Mouse (Mus musculus) embryonic facial prominence, embryonic 11.5 days (tissue): ENCODE results near the gene Gm6020. TPM values are rescaled to one million over a fixed set of nuclear protein-coding genes. Genes with fewer than 3 reads are reported as not detected.
"Not testable (repeated sequence)": the region's sequence is repeated elsewhere in the genome, so short reads cannot be mapped to it uniquely, and the experiment has no call there.

ENCODE experiments used
- ATAC-seq: fragments of 200-750 bp; cut with Nextera tagmentation; replicated peaks from 2 replicates; pipeline ENCODE4 v1.8.0; 2017; ENCODE audit warnings: low read depth; ENCODE audit not compliant: insufficient number of reproducible peaks, low FRiP score, low TSS enrichment
- DNase-seq: peaks from one replicate; pipeline ENCODE4 v3.0.0-alpha.2; 2015; ENCODE audit warnings: low spot score
- H3K27ac ChIP-seq: fragments of 300-500 bp; sonication (generic); replicated peaks from 2 replicates; pipeline ENCODE4 v1.5.1; 2014; ENCODE audit warnings: mild to moderate bottlenecking, low read depth, low read length, control low read depth
- H3K27me3 ChIP-seq: fragments of 300-500 bp; sonication (generic); 2 replicates; pipeline ENCODE4 v1.6.1; 2014; ENCODE audit warnings: mild to moderate bottlenecking, low read length, moderate library complexity, mixed read lengths; ENCODE audit not compliant: control insufficient read depth, insufficient read depth
- H3K36me3 ChIP-seq: fragments of 300-500 bp; sonication (generic); replicated peaks from 2 replicates; pipeline ENCODE4 v1.6.1; 2014; ENCODE audit warnings: low read depth, mild to moderate bottlenecking, low read length, moderate library complexity, mixed read lengths; ENCODE audit not compliant: control insufficient read depth, insufficient read depth
- H3K4me1 ChIP-seq: fragments of 300-500 bp; sonication (generic); 2 replicates; pipeline ENCODE4 v1.6.1; 2014; ENCODE audit warnings: low read length, mixed read lengths; ENCODE audit not compliant: control insufficient read depth, insufficient read depth
- H3K4me2 ChIP-seq: fragments of 300-500 bp; sonication (generic); 2 replicates; pipeline ENCODE4 v1.6.1; 2014; ENCODE audit warnings: low read depth, mild to moderate bottlenecking, control low read depth, low read length, moderate library complexity
- H3K4me3 ChIP-seq: fragments of 300-500 bp; sonication (generic); 2 replicates; pipeline ENCODE4 v1.5.1; 2014; ENCODE audit warnings: low read depth, low read length, control low read depth
- H3K9ac ChIP-seq: fragments of 300-500 bp; sonication (generic); replicated peaks from 2 replicates; pipeline ENCODE4 v1.6.1; 2014; ENCODE audit warnings: mild to moderate bottlenecking, control low read depth, low read length
- H3K9me3 ChIP-seq: fragments of 300-500 bp; sonication (generic); replicated peaks from 2 replicates; pipeline ENCODE4 v1.6.1; 2016; ENCODE audit warnings: mild to moderate bottlenecking, low read length, inconsistent platforms, mixed read lengths; ENCODE audit not compliant: control insufficient read depth
- WGBS: fragments of 180-500 bp; shearing (Covaris S2); extraction: QIAGEN DNeasy Blood & Tissue Kit; methylation state at CpG from one replicate; pipeline ENCODE4 v1.1.7; 2014; 5-methylcytosine and 5-hydroxymethylcytosine counted together
- polyA plus RNA-seq: library from polyadenylated mRNA; unstranded; fragments of >200 nt; fragmentation: Nextera tagmentation; extraction: Ambion mirVana; gene quantifications from 2 replicates; pipeline ENCODE4 v1.2.1, GENCODE M21; 2014

The Gm6020 gene
- polyA plus RNA-seq: not detected in 2 replicates

- not testable (repeated sequence) for DNase-seq, H3K9ac ChIP-seq, H3K27ac ChIP-seq, H3K4me2 ChIP-seq, H3K36me3 ChIP-seq, H3K27me3 ChIP-seq, H3K4me1 ChIP-seq, H3K9me3 ChIP-seq, H3K4me3 ChIP-seq, ATAC-seq
- WGBS: 77% methylated on average over 2 of the region's 2 CpGs
These were observed at the start of gene Gm6020 for GRCm38 (mm10) chr19:61183590-61183989. Gene Gm6020, plus strand, starts transcription at chr19:61183890.

DNA sequence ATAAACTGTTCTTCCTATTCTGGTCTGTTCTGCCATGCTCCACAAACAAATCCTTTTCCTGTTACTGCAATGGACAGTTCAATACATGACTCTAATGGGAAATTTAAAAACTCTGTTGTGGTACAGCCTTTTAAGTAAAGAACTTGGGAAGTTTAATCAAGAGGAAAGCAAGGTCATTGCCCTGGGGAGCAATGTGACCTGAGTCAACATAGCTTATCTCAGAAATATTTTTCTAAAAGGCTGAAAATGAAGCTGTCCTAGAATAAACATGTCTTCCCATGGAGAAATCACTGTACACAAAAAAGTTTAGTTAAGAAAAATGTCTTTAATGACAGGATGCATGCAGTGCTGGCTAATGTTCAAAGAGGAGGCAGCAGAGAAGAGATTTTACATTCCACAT lies 45.0 kb upstream of the Gm6020 start:
- DNase-seq (no peak), ATAC-seq (no peak)
- Histone ChIP-seq H3K9me3 (no peaks in the 10 kb centered on the region), H3K27ac (no peak overlapping the region), H3K4me3 (no peak overlapping the region), H3K27me3 (no peaks in the 10 kb centered on the region), H3K9ac (no peak overlapping the region), H3K4me2 (no peak overlapping the region), H3K36me3 (no peaks in the 10 kb centered on the region), H3K4me1 (no peaks in the 10 kb centered on the region)

DNA sequence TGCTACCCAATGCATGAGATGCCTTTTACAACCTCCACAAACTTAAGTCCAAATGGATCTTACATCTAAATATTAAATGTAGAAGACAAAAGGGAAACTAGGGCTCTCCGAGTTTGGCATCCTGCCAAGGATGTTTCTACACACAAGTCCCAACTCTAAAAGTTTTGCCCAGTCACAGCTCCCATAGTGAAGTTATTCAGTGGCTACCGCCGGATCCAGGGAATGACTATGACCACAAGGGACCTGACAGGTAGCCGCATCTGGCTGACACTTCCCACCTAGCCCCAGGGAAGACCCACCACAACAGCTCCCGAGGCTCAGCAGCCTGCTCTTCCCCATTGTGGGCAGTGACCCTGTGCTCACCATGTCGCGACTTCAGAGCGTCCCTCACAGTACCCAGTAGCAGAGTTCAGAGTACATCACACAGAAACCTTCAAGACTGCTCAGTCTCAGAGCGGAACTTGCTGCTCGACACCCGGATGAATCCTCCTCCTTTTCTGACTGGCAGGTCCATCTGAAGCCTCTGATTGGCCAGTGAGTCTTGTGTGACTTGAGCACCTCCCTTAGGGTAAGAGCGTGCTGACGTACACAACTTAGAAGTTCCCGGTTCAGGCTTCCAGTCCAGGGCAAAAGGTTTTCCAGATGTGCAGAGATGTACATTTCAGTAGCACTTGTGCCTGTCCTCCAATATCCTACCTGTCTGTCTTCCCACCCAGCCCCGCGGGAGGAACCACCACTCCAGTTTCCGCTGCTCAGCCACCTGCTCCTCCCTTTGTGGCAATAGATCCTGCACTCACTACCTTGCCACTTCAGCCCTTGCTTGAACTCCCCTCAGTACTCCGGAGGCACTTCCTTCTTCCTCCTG lies 43.1 kb upstream of the Gm6020 start, which contains the start of gene Zfp950:
Zfp950 (minus strand) TSS at position 499 of the 865 bp plus-strand sequence.
- Histone ChIP-seq H3K36me3 (no peaks in the 10 kb centered on the region), H3K27me3 (no peaks in the 10 kb centered on the region), H3K4me3 (peak within 1 kb of the TSS; percentile 71), H3K4me1 (no peaks in the 10 kb centered on the region), H3K9ac (peak within 1 kb of the TSS; percentile 72), H3K9me3 (no peaks in the 10 kb centered on the region), H3K4me2 (peak within 1 kb of the TSS; percentile 69), H3K27ac (no peak within 1 kb of the TSS)
- ATAC-seq (peak; percentile 99), DNase-seq (peak; percentile 92)
- WGBS: 1% methylated on average over 18 of the region's 18 CpGs

DNA sequence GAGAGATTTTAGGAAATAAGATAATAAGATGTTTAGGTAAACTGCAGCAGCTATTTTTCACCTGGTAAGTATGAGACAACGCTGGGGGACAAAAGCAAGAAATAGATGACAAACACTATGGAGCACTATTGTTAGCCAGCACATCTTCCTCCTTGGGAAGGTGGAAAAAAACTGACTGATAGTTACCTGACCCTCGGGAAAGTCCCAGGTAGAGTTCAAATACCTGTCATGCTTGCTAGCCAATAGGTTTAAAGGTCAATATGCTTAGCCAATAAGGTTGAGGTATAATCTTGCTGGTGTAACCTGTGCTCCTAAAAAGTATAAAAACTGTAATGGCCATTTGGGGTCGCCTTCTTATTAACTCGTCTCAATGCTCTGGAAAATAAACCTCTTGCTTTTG lies 42.4 kb upstream of the Gm6020 start:
- no peak for ATAC-seq
- Histone ChIP-seq H3K36me3 (no peaks in the 10 kb centered on the region), H3K4me3 (peak overlapping the region; percentile 71), H3K4me1 (no peaks in the 10 kb centered on the region), H3K9me3 (no peaks in the 10 kb centered on the region), H3K9ac (peak overlapping the region; percentile 72), H3K27ac (no peak overlapping the region), H3K27me3 (no peaks in the 10 kb centered on the region), H3K4me2 (peak overlapping the region; percentile 53)
- WGBS: 19% methylated on average over 4 of the region's 4 CpGs
- no peak for DNase-seq

DNA sequence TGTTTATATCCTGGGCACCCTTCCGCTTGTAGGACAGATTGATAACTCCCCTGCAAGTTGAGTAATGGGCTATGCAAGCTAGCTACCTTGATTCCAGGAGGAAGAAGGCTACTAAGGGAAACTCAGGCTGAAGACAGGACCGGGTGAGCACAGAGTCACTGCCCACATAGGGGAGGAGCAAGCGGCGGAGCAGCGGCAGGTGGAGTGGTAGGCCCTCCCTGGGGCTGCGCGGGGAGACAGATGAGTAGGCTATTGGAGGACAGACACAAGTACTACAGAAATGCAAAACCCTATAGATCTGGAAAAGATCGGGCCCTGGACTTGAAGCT lies 32.4 kb upstream of the Gm6020 start:
- ATAC-seq (no peak; the same call in 1 of the 2 replicates), DNase-seq (peak; percentile 12)
- H3K4me1 ChIP-seq: no peaks in the 10 kb centered on the region
- peak overlapping the region; percentile 68 for H3K4me2 ChIP-seq
- H3K36me3 ChIP-seq: no peaks in the 10 kb centered on the region
- H3K9me3 ChIP-seq: no peaks in the 10 kb centered on the region
- 8% methylated on average over 8 of the region's 8 CpGs for WGBS
- H3K9ac ChIP-seq: peak overlapping the region; percentile 57
- no peak overlapping the region for H3K27ac ChIP-seq
- H3K4me3 ChIP-seq: peak overlapping the region; percentile 28
- no peaks in the 10 kb centered on the region for H3K27me3 ChIP-seq

DNA sequence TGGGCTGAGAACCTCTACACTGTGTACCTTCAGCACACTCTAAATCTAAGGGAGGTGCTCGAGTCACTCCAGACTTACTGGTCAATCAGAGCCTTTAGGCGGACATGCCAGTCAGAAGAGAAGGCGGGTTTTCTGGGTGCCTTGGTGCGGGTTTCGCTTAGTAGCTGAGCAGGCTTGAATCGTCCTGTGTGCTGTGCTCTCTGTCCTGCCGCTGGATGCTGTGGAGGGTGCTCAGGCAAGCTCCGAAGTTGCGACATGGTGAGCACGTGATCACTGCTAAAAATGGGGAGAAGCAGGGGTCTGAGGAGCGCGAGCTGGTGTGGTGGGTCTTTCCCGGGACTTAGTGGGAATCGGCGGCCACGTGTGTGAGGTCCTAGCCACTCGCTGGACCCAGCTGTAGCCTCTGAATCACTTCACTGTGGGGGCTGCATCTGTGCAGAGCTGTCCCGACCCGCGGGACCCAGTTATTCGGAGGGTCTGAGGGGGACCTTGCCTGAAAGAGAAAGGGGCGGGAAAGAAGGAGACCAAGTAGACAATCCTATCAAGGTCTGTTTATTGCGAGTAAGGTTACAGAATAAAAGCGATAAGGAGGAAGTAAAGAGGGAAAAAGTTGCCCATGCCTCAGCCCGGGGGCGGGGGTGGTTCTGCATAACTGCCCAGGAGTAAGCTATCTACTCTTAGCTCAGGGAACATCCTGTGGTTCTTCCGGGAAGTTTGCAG lies 31.8 kb upstream of the Gm6020 start:
- H3K4me1 ChIP-seq: no peaks in the 10 kb centered on the region
- 8% methylated on average over 27 of the region's 27 CpGs for WGBS
- H3K9ac ChIP-seq: peak overlapping the region; percentile 57
- H3K4me2 ChIP-seq: peak overlapping the region; percentile 68
- H3K27me3 ChIP-seq: no peaks in the 10 kb centered on the region
- ATAC-seq (peak; percentile 70), DNase-seq (peak; percentile 31)
- H3K27ac ChIP-seq: no peak overlapping the region
- H3K4me3 ChIP-seq: peak overlapping the region; percentile 28
- H3K36me3 ChIP-seq: no peaks in the 10 kb centered on the region
- no peaks in the 10 kb centered on the region for H3K9me3 ChIP-seq

DNA sequence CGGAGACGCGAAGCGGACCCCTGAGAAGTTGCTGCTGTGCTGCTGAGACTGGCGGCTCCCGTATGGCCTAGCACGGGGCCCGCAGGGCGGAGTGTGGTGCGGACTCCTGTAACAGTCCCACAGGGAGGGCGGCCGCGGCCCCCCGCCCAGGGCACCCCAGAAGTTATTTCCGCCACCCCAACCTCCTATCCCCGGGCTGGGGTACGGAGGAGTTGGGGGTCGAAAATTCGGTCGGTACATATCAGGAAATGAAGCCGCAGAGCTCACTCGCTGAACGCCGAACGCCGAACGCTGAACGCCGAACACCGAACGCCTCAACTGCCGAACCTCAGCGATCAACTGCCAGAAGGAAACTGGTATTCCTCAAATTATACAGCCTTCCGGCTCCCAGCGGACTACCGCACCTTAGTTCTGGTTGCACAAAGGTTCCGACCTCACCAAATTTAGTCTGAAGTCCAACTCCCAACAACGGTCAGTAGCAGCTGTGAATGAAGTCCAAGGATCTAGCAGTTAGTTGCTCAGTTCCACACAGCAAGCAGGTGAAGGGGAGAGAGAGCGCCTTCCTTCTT lies 7.8 kb upstream of the Gm6020 start, which contains the start of gene Gm7102:
Gm7102 (minus strand) TSS at position 554 of the 569 bp plus-strand sequence.
- Histone ChIP-seq H3K4me1 (no peaks in the 10 kb centered on the region), H3K4me2 (peak within 1 kb of the TSS; percentile 33; the same call in 1 of the 2 replicates), H3K9me3 (no peaks in the 10 kb centered on the region), H3K27me3 (no peaks in the 10 kb centered on the region), H3K27ac (no peak within 1 kb of the TSS), H3K4me3 (no peak within 1 kb of the TSS), H3K9ac (peak within 1 kb of the TSS; percentile 35; the same call in 1 of the 2 replicates), H3K36me3 (no peaks in the 10 kb centered on the region)
- ATAC-seq (no peak), DNase-seq (peak; percentile 7)
- 23% methylated on average over 34 of the region's 39 CpGs for WGBS
